Mouse (Mus musculus) hindbrain, embryonic 16.5 days (tissue): ENCODE measurements at regions not wholly inside any gene's neighbourhood (a gene's known extent, or its start where the extent isn't known, plus 50 kb on each side); places are given as distances from the start of the nearest gene placed in this dataset.

Source experiments
- ATAC-seq: fragments of 200-750 bp; cut with Nextera tagmentation; 2 replicates; pipeline ENCODE4 v1.8.0; 2017; ENCODE audit warnings: moderate TSS enrichment, moderate library complexity
- H3K27ac ChIP-seq: fragments of 300-500 bp; sonication (generic); 2 replicates; pipeline ENCODE4 v1.5.1; 2014; ENCODE audit warnings: low read depth, mild to moderate bottlenecking, control low read depth, low read length, moderate library complexity
- H3K27me3 ChIP-seq: fragments of 300-500 bp; sonication (generic); replicated peaks from 2 replicates; pipeline ENCODE4 v1.6.1; 2014; ENCODE audit warnings: low read length; ENCODE audit not compliant: control insufficient read depth, insufficient read depth
- H3K36me3 ChIP-seq: fragments of 300-500 bp; sonication (generic); 2 replicates; pipeline ENCODE4 v1.6.1; 2014; ENCODE audit warnings: mild to moderate bottlenecking, low read length, moderate library complexity, mixed read lengths; ENCODE audit not compliant: control insufficient read depth, insufficient read depth
- H3K4me1 ChIP-seq: fragments of 300-500 bp; sonication (generic); 2 replicates; pipeline ENCODE4 v1.6.1; 2014; ENCODE audit warnings: low read depth, low read length; ENCODE audit not compliant: control insufficient read depth, insufficient read depth
- H3K4me2 ChIP-seq: fragments of 300-500 bp; sonication (generic); 2 replicates; pipeline ENCODE4 v1.6.1; 2014; ENCODE audit warnings: mild to moderate bottlenecking, low read length, control low read depth, moderate library complexity
- H3K4me3 ChIP-seq: fragments of 300-500 bp; sonication (generic); 2 replicates; pipeline ENCODE4 v1.5.1; 2014; ENCODE audit warnings: mild to moderate bottlenecking, low read length, control low read depth, moderate library complexity
- H3K9ac ChIP-seq: fragments of 300-500 bp; sonication (generic); 2 replicates; pipeline ENCODE4 v1.6.1; 2014; ENCODE audit warnings: low read depth, mild to moderate bottlenecking, control low read depth, low read length, moderate library complexity
- H3K9me3 ChIP-seq: fragments of 300-500 bp; sonication (generic); 2 replicates; pipeline ENCODE4 v1.6.1; 2014; ENCODE audit warnings: mild to moderate bottlenecking, low read length, moderate library complexity; ENCODE audit not compliant: control insufficient read depth
- WGBS: fragments of 180-500 bp; shearing (Covaris S2); extraction: QIAGEN DNeasy Blood & Tissue Kit; methylation state at CpG from one replicate; pipeline ENCODE4 v1.1.7; 2014; 5-methylcytosine and 5-hydroxymethylcytosine counted together

GRCm38 (mm10) chr1:137387509-137387908 is 427.3 kb upstream of the Nr5a2 start:
- Histone ChIP-seq H3K4me3 (no peak overlapping the region), H3K4me1 (no peaks in the 10 kb centered on the region), H3K27ac (no peak overlapping the region), H3K9ac (no peak overlapping the region), H3K27me3 (no peaks in the 10 kb centered on the region), H3K4me2 (no peak overlapping the region), H3K9me3 (no peaks in the 10 kb centered on the region), H3K36me3 (no peaks in the 10 kb centered on the region)
- no peak for ATAC-seq
- 31% methylated on average over 4 of the region's 4 CpGs for WGBS

- Histone ChIP-seq H3K27ac (no peak overlapping the region), H3K9ac (no peak overlapping the region), H3K36me3 (no peaks in the 10 kb centered on the region), H3K4me2 (peak overlapping the region; percentile 44), H3K9me3 (no peaks in the 10 kb centered on the region), H3K4me1 (no peaks in the 10 kb centered on the region; the same call in 1 of the 2 replicates), H3K27me3 (no peaks in the 10 kb centered on the region), H3K4me3 (no peak overlapping the region)
- WGBS = 12% methylated on average over 6 of the region's 6 CpGs
- ATAC-seq = peak; percentile 84
These were observed 418.1 kb upstream of the Nr5a2 start for GRCm38 (mm10) chr1:137378072-137378985.

GRCm38 (mm10) chr1:137376685-137377084 is 416.4 kb upstream of the Nr5a2 start:
- Histone ChIP-seq H3K9me3 (no peaks in the 10 kb centered on the region), H3K36me3 (no peaks in the 10 kb centered on the region), H3K4me1 (no peaks in the 10 kb centered on the region; the same call in 1 of the 2 replicates), H3K9ac (no peak overlapping the region), H3K4me3 (no peak overlapping the region), H3K4me2 (no peak overlapping the region), H3K27me3 (no peaks in the 10 kb centered on the region), H3K27ac (no peak overlapping the region)
- no peak for ATAC-seq
- WGBS = 79% methylated on average over 10 of the region's 10 CpGs

- Histone ChIP-seq H3K4me1 (no peaks in the 10 kb centered on the region; the same call in 1 of the 2 replicates), H3K36me3 (no peaks in the 10 kb centered on the region), H3K4me2 (no peak overlapping the region), H3K27ac (no peak overlapping the region), H3K4me3 (no peak overlapping the region), H3K9me3 (no peaks in the 10 kb centered on the region), H3K9ac (no peak overlapping the region), H3K27me3 (no peaks in the 10 kb centered on the region)
- WGBS = 38% methylated on average over 4 of the region's 4 CpGs
- ATAC-seq = no peak
These were observed 414.4 kb upstream of the Nr5a2 start for GRCm38 (mm10) chr1:137374641-137375040.

- WGBS = 41% methylated on average over 15 of the region's 15 CpGs
- H3K36me3 ChIP-seq = no peaks in the 10 kb centered on the region
- H3K27me3 ChIP-seq = no peaks in the 10 kb centered on the region
- no peak overlapping the region for H3K27ac ChIP-seq
- H3K9me3 ChIP-seq = no peaks in the 10 kb centered on the region
- H3K9ac ChIP-seq = no peak overlapping the region
- no peak for ATAC-seq
- no peaks in the 10 kb centered on the region; the same call in 1 of the 2 replicates for H3K4me1 ChIP-seq
- no peak overlapping the region for H3K4me2 ChIP-seq
- H3K4me3 ChIP-seq = no peak overlapping the region
These were observed 413.5 kb upstream of the Nr5a2 start for GRCm38 (mm10) chr1:137373509-137374420.

GRCm38 (mm10) chr1:137372236-137372635 is 412.0 kb upstream of the Nr5a2 start:
- Histone ChIP-seq H3K27ac (no peak overlapping the region), H3K9me3 (no peaks in the 10 kb centered on the region), H3K9ac (no peak overlapping the region), H3K36me3 (no peaks in the 10 kb centered on the region), H3K4me3 (no peak overlapping the region), H3K27me3 (no peaks in the 10 kb centered on the region), H3K4me1 (no peaks in the 10 kb centered on the region), H3K4me2 (no peak overlapping the region)
- no peak for ATAC-seq
- WGBS = 91% methylated on average over 3 of the region's 3 CpGs

- no peak overlapping the region for H3K9ac ChIP-seq
- no peak overlapping the region for H3K4me2 ChIP-seq
- H3K27ac ChIP-seq = no peak overlapping the region
- H3K9me3 ChIP-seq = no peaks in the 10 kb centered on the region
- no peaks in the 10 kb centered on the region for H3K4me1 ChIP-seq
- H3K27me3 ChIP-seq = no peaks in the 10 kb centered on the region
- no peaks in the 10 kb centered on the region for H3K36me3 ChIP-seq
- no peak for ATAC-seq
- H3K4me3 ChIP-seq = no peak overlapping the region
These were observed 404.1 kb upstream of the Nr5a2 start for GRCm38 (mm10) chr1:137364396-137364795.

GRCm38 (mm10) chr1:137363969-137364368 is 403.7 kb upstream of the Nr5a2 start:
- no peaks in the 10 kb centered on the region for H3K9me3 ChIP-seq
- no peaks in the 10 kb centered on the region for H3K27me3 ChIP-seq
- H3K9ac ChIP-seq = no peak overlapping the region
- 96% methylated on average over 2 of the region's 2 CpGs for WGBS
- no peaks in the 10 kb centered on the region for H3K36me3 ChIP-seq
- no peaks in the 10 kb centered on the region for H3K4me1 ChIP-seq
- no peak overlapping the region for H3K4me3 ChIP-seq
- no peak overlapping the region for H3K27ac ChIP-seq
- no peak overlapping the region for H3K4me2 ChIP-seq
- ATAC-seq = no peak

- no peak overlapping the region for H3K9ac ChIP-seq
- H3K27me3 ChIP-seq = no peaks in the 10 kb centered on the region
- no peak overlapping the region for H3K27ac ChIP-seq
- WGBS = 45% methylated on average over 1 of the region's 1 CpGs
- H3K4me3 ChIP-seq = no peak overlapping the region
- H3K4me2 ChIP-seq = no peak overlapping the region
- no peaks in the 10 kb centered on the region for H3K36me3 ChIP-seq
- no peak for ATAC-seq
- H3K9me3 ChIP-seq = no peaks in the 10 kb centered on the region
- no peaks in the 10 kb centered on the region for H3K4me1 ChIP-seq
These were observed 403.3 kb upstream of the Nr5a2 start for GRCm38 (mm10) chr1:137363561-137363960.
